Mouse (Mus musculus) liver, embryonic 14.5 days (tissue): ENCODE measurements around the gene Dapk1. TPM values are rescaled to one million over a fixed set of nuclear protein-coding genes. Genes with fewer than 3 reads are reported as not detected.

Experiments
- ATAC-seq: fragments of 200-750 bp; cut with Nextera tagmentation; 2 replicates; pipeline ENCODE4 v1.8.0; 2017; ENCODE audit warnings: moderate number of reproducible peaks, mild to moderate bottlenecking, moderate library complexity; ENCODE audit not compliant: insufficient read depth
- DNase-seq, 3 experiments: peaks; one replicate each; pipeline ENCODE4 v3.0.0-alpha.2; 2012 to 2013; ENCODE audit warnings: low read depth in 3 of 3, low spot score in 3 of 3
- H3K27ac ChIP-seq: fragments of 300-500 bp; sonication (generic); 2 replicates; pipeline ENCODE4 v1.5.1; 2014; ENCODE audit warnings: moderate library complexity, mild to moderate bottlenecking, control low read depth, inconsistent platforms
- H3K27me3 ChIP-seq: fragments of 300-500 bp; sonication (generic); 2 replicates; pipeline ENCODE4 v1.6.1; 2014; ENCODE audit warnings: mild to moderate bottlenecking, low read length, moderate library complexity; ENCODE audit not compliant: control insufficient read depth, insufficient read depth
- H3K36me3 ChIP-seq: fragments of 300-500 bp; sonication (generic); replicated peaks from 2 replicates; pipeline ENCODE4 v1.6.1; 2014; ENCODE audit warnings: low read depth; ENCODE audit not compliant: control insufficient read depth, insufficient read depth
- H3K4me1 ChIP-seq, 2 experiments: fragments of 200-500 bp in 1 of 2; fragments of 300-500 bp in 1 of 2; sonication (generic) in 1 of 2; replicated peaks; 2 replicates each; pipeline ENCODE4 v1.6.1; 2012 to 2014; ENCODE audit warnings: antibody characterized with exemption in 1 of 2, inconsistent platforms in 1 of 2, low read length in 1 of 2; ENCODE audit not compliant: control insufficient read depth in 2 of 2, insufficient read depth in 2 of 2
- H3K4me2 ChIP-seq: fragments of 300-500 bp; sonication (generic); 2 replicates; pipeline ENCODE4 v1.6.1; 2014; ENCODE audit warnings: low read depth, mild to moderate bottlenecking, control low read depth, moderate library complexity
- H3K4me3 ChIP-seq, 2 experiments: fragments of 200-500 bp in 1 of 2; fragments of 300-500 bp in 1 of 2; sonication (generic) in 1 of 2; 2 replicates each; pipeline ENCODE4 v1.5.1; 2012 to 2014; ENCODE audit warnings: low read depth in 2 of 2, low read length in 2 of 2, mild to moderate bottlenecking in 2 of 2, control low read depth in 1 of 2, inconsistent platforms in 1 of 2, moderate library complexity in 1 of 2; ENCODE audit not compliant: insufficient read depth in 1 of 2
- H3K9ac ChIP-seq: fragments of 300-500 bp; sonication (generic); replicated peaks from 2 replicates; pipeline ENCODE4 v1.6.1; 2014; ENCODE audit warnings: mild to moderate bottlenecking, control low read depth, moderate library complexity
- H3K9me3 ChIP-seq: fragments of 300-500 bp; sonication (generic); 2 replicates; pipeline ENCODE4 v1.6.1; 2016; ENCODE audit warnings: low read length, mixed read lengths; ENCODE audit not compliant: control insufficient read depth
- CTCF ChIP-seq: IDR thresholded peaks from 2 replicates; pipeline ENCODE4 v1.5.1; 2016; ENCODE audit warnings: antibody characterized with exemption, low read depth, control low read depth
- EP300 ChIP-seq: IDR thresholded peaks from 2 replicates; pipeline ENCODE4 v1.6.1; 2016; ENCODE audit warnings: antibody characterized with exemption, low read depth
- WGBS: fragments of 180-500 bp; shearing (Covaris S2); extraction: QIAGEN DNeasy Blood & Tissue Kit; methylation state at CpG from one replicate; pipeline ENCODE4 v1.1.7; 2014; ENCODE audit not compliant: insufficient replicate concordance; 5-methylcytosine and 5-hydroxymethylcytosine counted together
- polyA plus RNA-seq, 2 experiments: library from polyadenylated mRNA; depleted of rRNA in 1 of 2; stranded (reverse) in 1 of 2; unstranded in 1 of 2; fragments of >200 nt; fragmentation: Nextera tagmentation in 1 of 2; extraction: Ambion mirVana in 1 of 2; gene quantifications; 2 replicates each; pipeline versions ENCODE4 v1.2.1 to v1.2.3; 2012 to 2014

Dapk1 gene
- polyA plus RNA-seq, 2 experiments = 4.8 to 7.1 TPM

DNA sequence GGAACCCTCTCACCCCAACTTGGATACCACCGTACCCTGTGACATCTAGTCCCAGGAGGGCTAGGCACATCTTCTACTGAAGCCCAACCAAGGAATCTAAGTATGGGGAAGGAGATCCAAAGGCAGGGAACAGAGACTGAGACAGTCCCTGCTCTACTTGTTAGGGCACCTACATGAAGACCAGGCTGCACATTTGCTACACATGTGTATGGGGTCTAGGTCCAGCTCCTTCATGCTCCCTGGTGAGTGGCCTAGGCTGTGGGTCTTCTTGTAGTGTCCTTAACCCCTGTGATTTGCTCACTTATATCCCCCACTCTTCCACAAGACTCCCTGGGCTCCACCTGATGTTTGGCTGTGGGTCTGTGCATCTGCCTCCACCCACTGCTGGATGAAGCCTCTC is 187.7 kb downstream of the Dapk1 start:
- 54% methylated on average over 1 of the region's 1 CpGs for WGBS
- no peak for DNase-seq

DNA sequence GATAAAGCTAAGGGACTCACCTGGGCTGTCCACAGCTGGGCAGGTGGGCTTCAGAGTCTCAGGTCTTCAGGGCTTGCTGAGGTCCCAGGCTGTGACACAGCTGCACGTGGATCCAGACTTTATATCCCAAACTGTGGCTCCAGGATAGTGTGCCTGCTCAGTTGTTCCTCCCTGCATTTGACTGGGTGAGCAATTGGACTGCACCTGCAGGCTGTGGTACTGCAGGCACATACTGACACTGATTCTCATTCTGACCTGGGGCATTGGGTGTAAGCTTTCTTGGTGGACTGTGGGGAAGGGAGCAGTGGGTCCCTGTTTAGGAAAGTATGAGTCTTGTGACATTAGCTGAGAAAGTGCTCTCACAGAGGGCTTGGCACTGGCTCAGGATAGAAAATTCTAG is 201.0 kb downstream of the Dapk1 start, which contains the start of gene Ctsll3:
TSS of gene Ctsll3 (minus strand) at position 101 of the 400 bp plus-strand sequence.
- no peaks in the 10 kb centered on the region for H3K4me1 ChIP-seq
- DNase-seq (no peak), ATAC-seq (no peak)
- H3K27ac ChIP-seq = no peak within 1 kb of the TSS
- no peak within 1 kb of the TSS for H3K9ac ChIP-seq
- no peak for TF ChIP-seq CTCF
- no peak for TF ChIP-seq EP300
- H3K36me3 ChIP-seq = no peaks in the 10 kb centered on the region
- H3K9me3 ChIP-seq = no peaks in the 10 kb centered on the region
- H3K4me2 ChIP-seq = no peak within 1 kb of the TSS
- 46% methylated on average over 1 of the region's 1 CpGs for WGBS
- no peak within 1 kb of the TSS for H3K4me3 ChIP-seq
- H3K27me3 ChIP-seq = no peaks in the 10 kb centered on the region

More for the DNA sequence above, 187.7 kb downstream of the Dapk1 start:
- Histone ChIP-seq H3K36me3 (no peaks in the 10 kb centered on the region), H3K4me3 (no peak overlapping the region), H3K4me1 (no peaks in the 10 kb centered on the region), H3K9ac (no peak overlapping the region), H3K27ac (no peak overlapping the region), H3K27me3 (no peaks in the 10 kb centered on the region), H3K4me2 (no peak overlapping the region), H3K9me3 (no peaks in the 10 kb centered on the region)
- no peak for ATAC-seq
- TF ChIP-seq EP300 (no peak), CTCF (no peak)

DNA sequence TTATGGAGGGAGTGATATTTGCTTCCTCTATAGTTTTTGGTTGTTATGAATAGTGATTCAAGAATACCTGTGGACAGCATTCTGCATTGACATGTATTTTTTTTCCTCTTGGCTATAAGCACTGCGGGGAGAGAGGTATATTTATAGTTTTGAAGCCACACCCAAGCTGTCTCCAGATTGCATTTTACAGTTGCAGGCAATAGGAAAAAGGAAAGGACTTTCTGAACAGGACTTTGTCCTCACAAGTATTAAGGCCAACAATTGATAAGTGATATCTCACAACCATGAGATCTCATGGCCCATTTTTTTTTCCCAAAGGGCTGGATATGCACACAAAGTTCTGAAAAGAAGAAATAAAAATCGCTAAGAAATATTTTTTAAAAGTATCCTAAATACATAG is 207.9 kb downstream of the Dapk1 start:
- Histone ChIP-seq H3K9ac (no peak overlapping the region), H3K4me3 (no peak overlapping the region), H3K36me3 (no peaks in the 10 kb centered on the region), H3K4me2 (no peak overlapping the region), H3K27ac (no peak overlapping the region), H3K4me1 (no peaks in the 10 kb centered on the region), H3K9me3 (no peaks in the 10 kb centered on the region), H3K27me3 (no peaks in the 10 kb centered on the region)
- ATAC-seq = no peak
- WGBS = 31% methylated on average over 2 of the region's 2 CpGs
- TF ChIP-seq EP300 (no peak), CTCF (no peak)
- DNase-seq = no peak

DNA sequence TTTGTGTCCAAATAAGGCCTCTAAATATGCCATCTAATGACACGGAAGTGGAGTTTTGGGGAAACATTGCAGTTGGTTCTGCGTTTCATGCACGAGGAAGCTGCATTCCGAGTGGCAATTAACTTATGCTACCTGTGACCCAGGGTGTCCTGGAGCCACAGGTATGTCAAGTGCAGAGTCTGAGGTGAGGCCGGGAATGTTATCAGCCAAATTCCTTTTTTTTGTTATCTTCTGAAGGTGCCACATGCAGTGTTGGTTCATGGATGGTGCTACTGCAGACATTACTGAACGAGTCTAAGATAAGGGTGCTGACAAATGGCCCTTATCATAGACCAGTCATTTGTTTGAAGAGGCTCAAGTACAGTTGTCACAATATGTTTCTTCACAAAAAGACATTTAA is 211.0 kb downstream of the Dapk1 start:
- Histone ChIP-seq H3K4me1 (no peaks in the 10 kb centered on the region), H3K36me3 (no peaks in the 10 kb centered on the region), H3K9ac (no peak overlapping the region), H3K4me2 (no peak overlapping the region), H3K27ac (no peak overlapping the region), H3K4me3 (no peak overlapping the region), H3K9me3 (no peaks in the 10 kb centered on the region), H3K27me3 (no peaks in the 10 kb centered on the region)
- ATAC-seq (no peak), DNase-seq (no peak)
- TF ChIP-seq EP300 (no peak), CTCF (no peak)
- WGBS = 49% methylated on average over 6 of the region's 6 CpGs

Other genes with a start within 250 kb of the Dapk1 start
- gene BC051665, start 184.4 kb downstream of the Dapk1 start, polyA plus RNA-seq (2012; rRNA removed) = not detected in 2 replicates
- gene BC051665, start 184.4 kb downstream of the Dapk1 start, polyA plus RNA-seq (2014; fragmentation: Nextera tagmentation; extraction: Ambion mirVana) = not detected in 2 replicates
- gene Ctsll3, start 200.9 kb downstream of the Dapk1 start, polyA plus RNA-seq (2012; rRNA removed) = not detected in 2 replicates
- gene Ctsll3, start 200.9 kb downstream of the Dapk1 start, polyA plus RNA-seq (2014; fragmentation: Nextera tagmentation; extraction: Ambion mirVana) = not detected in 2 replicates